Comparison of ENCODE assay signal across 10 mouse cellular contexts in the genomic region with DNA sequence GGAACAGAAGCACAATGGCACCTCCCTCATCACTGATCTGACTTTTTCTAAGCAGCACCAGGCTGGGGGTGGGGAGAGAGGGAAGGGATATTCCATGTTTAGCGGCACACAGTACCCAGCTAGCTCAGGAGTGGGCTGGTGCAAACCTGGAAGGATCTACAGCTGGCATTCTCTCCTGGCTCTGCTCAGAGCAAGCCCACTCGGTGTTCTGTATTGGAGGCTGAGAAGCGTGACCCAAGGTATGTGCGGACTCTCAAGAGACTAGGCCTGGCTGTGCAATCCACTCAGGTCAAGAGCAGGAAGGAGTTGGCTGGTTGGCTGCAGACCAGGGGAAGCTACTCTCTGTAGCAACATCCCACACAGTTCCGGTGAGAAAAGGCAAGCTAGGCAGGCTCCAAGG.
DNase-seq lines count a peak whose midpoint lies in the region; ATAC-seq lines count a peak whose summit lies in the region.
"Had no signal": no experiment of that assay in that cellular context is flagged by ENCODE, and none has a peak within 500 bp of the region (broad histone marks: within the 10 kb centered on the region; RNA-seq: fewer than 3 reads in every experiment).

No protein-coding gene starts in this region.

- H3K4me2 ChIP-seq in hindbrain, embryonic 12.5 days (replicated peaks), result no peak overlapping the region
- H3K4me2 ChIP-seq: liver, embryonic 15.5 days; neural tube, embryonic 12.5 days had no signal

- DNase-seq in left cerebral cortex, adult 11 months (ENCODE audit: low spot score), result peak; percentile 40
- DNase-seq in left cerebral cortex, postnatal 4 days, result no peak
- DNase-seq in heart, postnatal 14 days, result peak; percentile 34 to 38
- DNase-seq in left cerebral cortex, postnatal 25 days (ENCODE audit: low spot score in 2 of 2), result peak; percentile 60 to 92
- peak; percentile 75 to 82 for DNase-seq in right cerebral cortex, postnatal 36 days (ENCODE audit: low spot score in 2 of 2)
- no peak for DNase-seq in Muller cell, postnatal 12 days (ENCODE audit: inconsistent ontology term)

- no peaks in the 10 kb centered on the region for H3K36me3 ChIP-seq in hindbrain, embryonic 12.5 days
- H3K36me3 ChIP-seq: liver, embryonic 15.5 days; neural tube, embryonic 12.5 days had no signal

- H3K9me3 ChIP-seq in hindbrain, embryonic 12.5 days (replicated peaks), result no peaks in the 10 kb centered on the region
- H3K9me3 ChIP-seq: liver, embryonic 15.5 days; neural tube, embryonic 12.5 days had no signal

- no peak overlapping the region for H3K27ac ChIP-seq in hindbrain, embryonic 12.5 days
- H3K27ac ChIP-seq: liver, embryonic 15.5 days; neural tube, embryonic 12.5 days had no signal

- H3K9ac ChIP-seq in hindbrain, embryonic 12.5 days, result no peak overlapping the region
- H3K9ac ChIP-seq: liver, embryonic 15.5 days; neural tube, embryonic 12.5 days had no signal

- WGBS in hindbrain, embryonic 12.5 days, result 92% methylated on average over 5 of the region's 5 CpGs

- H3K4me3 ChIP-seq in hindbrain, embryonic 12.5 days, result no peak overlapping the region
- H3K4me3 ChIP-seq: liver, embryonic 15.5 days; neural tube, embryonic 12.5 days had no signal

- intact Hi-C loops in left cerebral cortex, postnatal 4 days (cut with DNase I), result no loop called here
- intact Hi-C loops in heart, postnatal 14 days (cut with DNase I), result no loop called here
- intact Hi-C loops in left cerebral cortex, postnatal 25 days (cut with DNase I), result no loop called here

- no peak for ATAC-seq in hindbrain, embryonic 12.5 days (ENCODE audit: low FRiP score)
- ATAC-seq: intestine, postnatal 0 days had no signal

- H3K27me3 ChIP-seq in hindbrain, embryonic 12.5 days, result no peaks in the 10 kb centered on the region
- H3K27me3 ChIP-seq: liver, embryonic 15.5 days; neural tube, embryonic 12.5 days had no signal

- H3K4me1 ChIP-seq in hindbrain, embryonic 12.5 days, result peaks cover 6% of the 10 kb centered on the region; the same call in 1 of the 2 replicates
- H3K4me1 ChIP-seq: liver, embryonic 15.5 days; neural tube, embryonic 12.5 days had no signal

Comparison
In these comparisons a context has a peak if more than half of its experiments do, and no peak if none do; other contexts are left out.
1. DNase-seq: peak in left cerebral cortex, adult 11 months (single experiment), heart, postnatal 14 days (2 of 2), left cerebral cortex, postnatal 25 days (2 of 2) and right cerebral cortex, postnatal 36 days (2 of 2); none in left cerebral cortex, postnatal 4 days (single experiment) and Muller cell, postnatal 12 days (single experiment).